Mouse (Mus musculus): ENCODE measurements at regions not wholly inside any gene's neighbourhood (a gene's known extent, or its start where the extent isn't known, plus 50 kb on each side); places are given as distances from the start of the nearest gene placed in this dataset.
A peak's percentile ranks its signal among the peaks of the same experiment; 100 is the strongest.
"Not testable (repeated sequence)": the region's sequence is repeated elsewhere in the genome, so short reads cannot be mapped to it uniquely, and the experiment has no call there.

- no peak for DNase-seq
- intact Hi-C loops (cut with DNase I; ENCODE audit: low total_unique reads): no loop called here
Measured at GRCm38 (mm10) chr16:20047356-20047755, 50.0 kb upstream of the Klhl24 start.

GRCm38 (mm10) chr16:20035166-20035565 lies 52.3 kb upstream of the Klhl6 start:
- DNase-seq; intact Hi-C loops (cut with DNase I; ENCODE audit: low total_unique reads): not testable (repeated sequence)

GRCm38 (mm10) chr16:20032328-20033081 lies 49.7 kb upstream of the Klhl6 start:
- peak; percentile 93 for DNase-seq
- intact Hi-C loops (cut with DNase I; ENCODE audit: low total_unique reads): no loop called here
